Mouse (Mus musculus) forebrain, postnatal 0 days (tissue): ENCODE measurements at regions not wholly inside any gene's neighbourhood (a gene's known extent, or its start where the extent isn't known, plus 50 kb on each side); places are given as distances from the start of the nearest gene placed in this dataset.

ENCODE experiments used
- ATAC-seq: fragments of 200-750 bp; cut with Nextera tagmentation; 2 replicates; pipeline ENCODE4 v1.8.0; 2017; ENCODE audit warnings: mild to moderate bottlenecking, moderate library complexity
- DNase-seq: peaks from one replicate; pipeline ENCODE4 v3.0.0-alpha.2; 2015
- H3K27ac ChIP-seq: fragments of 300-500 bp; sonication (generic); 2 replicates; pipeline ENCODE4 v1.5.1; 2014; ENCODE audit warnings: low read depth, mild to moderate bottlenecking, antibody characterized with exemption, low read length, moderate library complexity, mixed read lengths
- H3K27me3 ChIP-seq: fragments of 300-500 bp; sonication (generic); 2 replicates; pipeline ENCODE4 v1.6.1; 2014; ENCODE audit warnings: mild to moderate bottlenecking, low read length, mixed read lengths; ENCODE audit not compliant: insufficient read depth
- H3K36me3 ChIP-seq: fragments of 300-500 bp; sonication (generic); 2 replicates; pipeline ENCODE4 v1.6.1; 2014; ENCODE audit warnings: mild to moderate bottlenecking, moderate library complexity; ENCODE audit not compliant: insufficient read depth
- H3K4me1 ChIP-seq: fragments of 300-500 bp; sonication (generic); 2 replicates; pipeline ENCODE4 v1.6.1; 2014; ENCODE audit warnings: antibody characterized with exemption; ENCODE audit not compliant: insufficient read depth
- H3K4me2 ChIP-seq: fragments of 300-500 bp; sonication (generic); 2 replicates; pipeline ENCODE4 v1.6.1; 2014; ENCODE audit warnings: low read depth, mild to moderate bottlenecking, moderate library complexity
- H3K4me3 ChIP-seq: fragments of 300-500 bp; sonication (generic); 2 replicates; pipeline ENCODE4 v1.5.1; 2014; ENCODE audit warnings: low read depth, low read length, mixed read lengths
- H3K9ac ChIP-seq: fragments of 300-500 bp; sonication (generic); 2 replicates; pipeline ENCODE4 v1.6.1; 2014; ENCODE audit warnings: mild to moderate bottlenecking
- H3K9me3 ChIP-seq: fragments of 300-500 bp; sonication (generic); 2 replicates; pipeline ENCODE4 v1.6.1; 2016; ENCODE audit warnings: low read length
- CTCF ChIP-seq: sonication (generic); IDR thresholded peaks from 2 replicates; pipeline ENCODE4 v1.5.1; 2016; ENCODE audit warnings: antibody characterized with exemption, control low read depth, low read depth
- WGBS: fragments of 180-500 bp; shearing (Covaris S2); extraction: QIAGEN DNeasy Blood & Tissue Kit; methylation state at CpG from one replicate; pipeline ENCODE4 v1.1.7; 2014; 5-methylcytosine and 5-hydroxymethylcytosine counted together

DNA sequence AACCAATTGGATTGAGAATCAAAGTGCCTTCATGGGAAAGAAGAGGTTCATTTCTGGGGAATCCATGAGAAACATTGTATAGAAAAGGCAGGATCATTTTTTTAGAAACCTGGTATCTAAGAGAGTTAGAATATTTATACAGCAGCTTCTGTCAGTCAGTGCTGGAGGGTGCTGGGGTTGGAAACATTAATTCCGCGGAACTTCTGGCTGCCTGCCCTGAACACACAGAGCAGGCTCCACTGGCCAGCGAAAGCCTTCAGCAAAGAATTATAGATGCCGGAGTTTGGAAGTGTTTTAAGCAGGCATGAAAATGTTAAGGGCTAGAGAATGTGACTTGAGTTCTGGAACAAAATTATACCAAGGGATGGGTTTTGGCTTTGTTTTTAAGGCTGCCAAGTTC is 789.0 kb downstream of the D3Ertd751e start:
- H3K9ac ChIP-seq: no peak overlapping the region
- H3K4me2 ChIP-seq: no peak overlapping the region
- no peaks in the 10 kb centered on the region for H3K4me1 ChIP-seq
- no peaks in the 10 kb centered on the region for H3K36me3 ChIP-seq
- no peak overlapping the region for H3K4me3 ChIP-seq
- no peaks in the 10 kb centered on the region for H3K9me3 ChIP-seq
- 43% methylated on average over 4 of the region's 4 CpGs for WGBS
- no peak overlapping the region for H3K27ac ChIP-seq
- no peak for TF ChIP-seq CTCF
- DNase-seq (peak; percentile 21), ATAC-seq (peak; percentile 29; the same call in 1 of the 2 replicates)
- H3K27me3 ChIP-seq: no peaks in the 10 kb centered on the region

DNA sequence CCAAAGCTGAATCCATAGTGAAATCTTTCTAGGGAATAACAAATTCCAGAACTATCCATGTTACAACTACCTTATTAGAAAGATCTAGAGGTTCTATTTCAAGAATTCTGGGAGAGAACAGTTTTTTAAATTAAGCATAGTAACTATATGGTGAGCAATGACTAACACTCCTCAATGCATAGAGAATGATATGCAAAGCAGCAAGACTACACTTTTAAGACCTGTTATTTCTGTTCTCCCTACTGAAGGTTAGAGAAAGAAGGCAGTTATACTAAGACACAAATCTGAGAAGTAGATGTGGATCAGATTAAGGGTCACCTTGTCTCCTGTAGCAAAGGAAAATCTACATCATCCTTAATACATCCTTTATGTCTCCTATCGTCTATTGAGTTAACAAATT is 824.3 kb downstream of the D3Ertd751e start:
- no peak overlapping the region for H3K27ac ChIP-seq
- no peaks in the 10 kb centered on the region for H3K36me3 ChIP-seq
- no peaks in the 10 kb centered on the region for H3K27me3 ChIP-seq
- no peak overlapping the region for H3K4me3 ChIP-seq
- H3K9me3 ChIP-seq: no peaks in the 10 kb centered on the region
- TF ChIP-seq CTCF: no peak
- no peak for DNase-seq
- no peak overlapping the region for H3K4me2 ChIP-seq
- H3K9ac ChIP-seq: no peak overlapping the region
- H3K4me1 ChIP-seq: no peaks in the 10 kb centered on the region
- WGBS: 81% methylated on average over 1 of the region's 1 CpGs
- ATAC-seq: no peak

DNA sequence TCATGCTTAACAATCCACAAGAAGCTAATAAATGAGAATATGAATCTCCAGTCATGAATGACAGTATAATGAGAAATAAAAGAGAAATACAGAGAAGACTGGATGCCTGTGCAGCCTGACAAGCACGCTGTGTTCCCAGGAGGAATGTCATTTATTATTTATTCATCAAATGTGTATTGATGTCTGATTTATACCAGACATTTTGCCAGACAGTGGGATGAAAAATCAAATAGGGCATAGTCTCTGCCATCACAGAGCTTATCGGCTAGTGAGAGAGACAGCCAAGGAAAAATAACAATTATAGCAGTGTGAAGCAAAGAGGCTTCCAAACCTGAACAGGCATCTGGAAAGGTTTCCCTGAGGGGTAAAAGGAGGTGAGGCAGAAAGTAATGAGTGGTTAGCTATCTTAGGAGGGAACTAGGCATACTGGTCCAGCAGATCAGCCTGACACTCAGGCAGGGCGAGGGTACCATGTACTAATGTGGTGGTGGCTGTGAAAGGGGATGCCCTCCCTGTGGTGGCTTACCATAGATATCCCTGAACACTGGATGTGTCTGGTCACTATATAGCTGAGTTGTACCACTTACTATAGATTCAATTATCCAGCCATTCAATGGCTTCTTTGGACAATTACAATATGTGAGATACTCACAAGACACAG is 828.1 kb downstream of the D3Ertd751e start:
- Histone ChIP-seq H3K9me3 (no peaks in the 10 kb centered on the region), H3K9ac (no peak overlapping the region), H3K4me1 (0 out of 2 replicates have a peak, but pooled peaks cover 3% of the 10 kb centered on the region), H3K27ac (no peak overlapping the region), H3K4me2 (no peak overlapping the region), H3K4me3 (no peak overlapping the region), H3K27me3 (no peaks in the 10 kb centered on the region), H3K36me3 (no peaks in the 10 kb centered on the region)
- TF ChIP-seq CTCF: no peak
- no peak for DNase-seq
- ATAC-seq: no peak
- 74% methylated on average over 3 of the region's 3 CpGs for WGBS

DNA sequence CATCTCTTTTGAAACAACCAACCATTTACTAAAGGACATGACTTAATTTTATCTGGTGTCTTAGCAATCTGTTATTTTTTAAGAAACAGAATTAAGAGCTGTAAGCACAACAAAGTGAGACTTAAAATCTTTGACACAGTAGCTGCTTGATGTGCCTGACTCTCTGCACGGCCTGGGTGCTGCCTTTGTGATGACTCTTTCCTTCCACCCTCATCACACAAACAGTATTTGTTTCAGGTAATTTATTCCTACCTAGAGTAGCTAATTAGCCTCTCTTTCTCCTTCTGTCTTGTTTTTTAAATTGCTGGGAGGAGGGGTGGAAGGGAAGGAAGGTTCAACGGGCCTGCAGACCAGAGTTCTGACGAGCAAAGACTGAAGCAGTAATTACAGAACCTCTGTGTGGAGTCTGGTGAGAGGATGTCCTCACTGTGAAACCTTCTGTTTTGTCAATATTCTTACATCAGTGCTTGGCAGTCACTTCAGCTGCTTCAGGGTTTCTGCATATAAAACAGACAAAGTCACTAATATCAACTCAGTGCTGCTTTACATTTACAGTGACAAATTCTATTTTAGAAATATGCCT is 829.6 kb downstream of the D3Ertd751e start:
- H3K36me3 ChIP-seq: no peaks in the 10 kb centered on the region
- no peaks in the 10 kb centered on the region for H3K27me3 ChIP-seq
- no peak overlapping the region for H3K4me2 ChIP-seq
- TF ChIP-seq CTCF: no peak
- no peaks in the 10 kb centered on the region for H3K9me3 ChIP-seq
- H3K27ac ChIP-seq: 0 out of 2 replicates have a peak overlapping the region, but pooled peaks have one; percentile 9
- 0 out of 2 replicates have a peak, but pooled peaks cover 3% of the 10 kb centered on the region for H3K4me1 ChIP-seq
- 6% methylated on average over 3 of the region's 3 CpGs for WGBS
- ATAC-seq: peak; percentile 43; the same call in 1 of the 2 replicates
- H3K9ac ChIP-seq: no peak overlapping the region
- DNase-seq: no peak
- H3K4me3 ChIP-seq: no peak overlapping the region

DNA sequence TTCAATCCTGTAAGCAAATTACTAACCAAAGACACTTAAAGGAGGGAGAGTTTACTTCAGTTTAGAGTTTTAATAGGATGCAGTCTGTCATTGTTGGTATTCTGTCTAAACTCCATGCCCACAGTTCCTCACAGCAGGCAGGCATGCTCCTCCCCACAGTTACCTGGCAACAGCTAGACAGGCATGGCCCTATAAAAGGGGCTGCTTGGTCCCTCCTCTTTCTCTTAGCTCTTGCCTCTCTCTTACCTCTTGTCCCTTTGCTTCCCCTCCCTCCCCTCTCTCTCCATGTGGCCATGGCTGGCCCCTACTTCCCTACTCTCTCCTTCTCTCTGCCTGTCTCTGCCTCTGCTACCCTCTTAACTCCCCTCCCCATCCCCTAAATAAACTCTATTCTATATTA is 830.7 kb downstream of the D3Ertd751e start:
- ATAC-seq: peak; percentile 62; the same call in 1 of the 2 replicates
- TF ChIP-seq CTCF: no peak
- no peak overlapping the region for H3K9ac ChIP-seq

DNA sequence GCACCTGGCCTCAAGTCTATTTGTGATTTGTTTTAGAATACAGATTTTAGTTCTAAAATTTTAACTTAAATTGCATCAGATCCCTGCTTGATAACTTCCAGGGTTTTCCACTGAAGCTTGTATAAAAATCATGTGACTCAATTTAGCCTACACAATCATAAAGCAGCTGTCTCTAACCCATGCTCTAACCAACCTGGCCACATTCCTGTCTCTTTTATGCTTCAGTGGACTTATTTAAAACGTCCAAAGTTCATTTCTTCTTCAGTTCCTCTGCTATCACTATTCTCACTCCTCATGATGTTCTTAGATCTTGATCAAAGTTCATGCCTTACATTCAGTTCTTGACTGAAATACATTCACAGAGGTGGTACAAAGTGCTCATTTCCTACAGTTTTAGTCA is 839.9 kb downstream of the D3Ertd751e start:
- DNase-seq: no peak
- WGBS: 26% methylated on average over 1 of the region's 1 CpGs
- no peak overlapping the region for H3K9ac ChIP-seq
- H3K36me3 ChIP-seq: no peaks in the 10 kb centered on the region
- H3K27ac ChIP-seq: no peak overlapping the region
- ATAC-seq: no peak
- no peak for TF ChIP-seq CTCF
- H3K9me3 ChIP-seq: no peaks in the 10 kb centered on the region
- no peaks in the 10 kb centered on the region for H3K4me1 ChIP-seq
- H3K4me3 ChIP-seq: no peak overlapping the region
- H3K4me2 ChIP-seq: no peak overlapping the region
- no peaks in the 10 kb centered on the region for H3K27me3 ChIP-seq

More for the DNA sequence above, 830.7 kb downstream of the D3Ertd751e start:
- Histone ChIP-seq H3K4me3 (no peak overlapping the region), H3K4me1 (0 out of 2 replicates have a peak, but pooled peaks cover 3% of the 10 kb centered on the region), H3K27me3 (no peaks in the 10 kb centered on the region), H3K4me2 (no peak overlapping the region), H3K36me3 (no peaks in the 10 kb centered on the region), H3K27ac (no peak overlapping the region), H3K9me3 (no peaks in the 10 kb centered on the region)
- DNase-seq: no peak

DNA sequence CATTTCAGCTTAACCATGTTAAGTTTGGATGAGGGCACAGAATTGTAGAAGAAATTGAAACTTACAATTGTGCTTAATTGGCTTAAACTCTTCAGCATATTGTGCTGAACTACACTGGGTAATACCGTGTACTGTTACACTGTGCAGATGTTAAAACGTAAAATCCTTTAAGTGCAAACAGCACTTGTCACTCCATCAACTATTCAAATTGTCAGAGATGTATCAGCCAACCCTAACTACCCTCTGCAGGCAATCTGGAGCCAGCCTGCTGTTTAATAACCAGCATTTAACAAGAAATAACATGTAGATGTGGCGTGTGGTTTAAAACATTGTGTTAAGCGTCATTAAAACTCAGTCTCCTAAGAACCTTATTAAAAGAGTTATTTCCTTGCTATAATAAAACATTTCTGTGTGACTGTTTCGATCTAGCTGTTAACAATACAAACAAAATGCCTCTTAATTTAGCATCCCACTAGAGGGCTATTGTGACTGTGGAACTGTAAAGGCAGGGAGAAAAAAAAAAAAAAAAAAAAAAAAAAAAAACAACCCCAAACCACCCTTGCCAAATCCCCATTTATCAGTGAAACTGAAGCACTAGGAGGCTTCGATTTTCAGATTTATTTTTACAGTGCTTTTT is 845.0 kb downstream of the D3Ertd751e start:
- Histone ChIP-seq H3K4me2 (no peak overlapping the region), H3K27me3 (no peaks in the 10 kb centered on the region), H3K36me3 (no peaks in the 10 kb centered on the region), H3K4me1 (no peaks in the 10 kb centered on the region), H3K27ac (no peak overlapping the region), H3K9me3 (no peaks in the 10 kb centered on the region), H3K4me3 (no peak overlapping the region), H3K9ac (no peak overlapping the region)
- DNase-seq (no peak), ATAC-seq (peak; percentile 56; the same call in 1 of the 2 replicates)
- TF ChIP-seq CTCF: no peak
- 37% methylated on average over 6 of the region's 6 CpGs for WGBS
